Comparison of ENCODE assay signal across 25 mouse cellular contexts in the genomic region with DNA sequence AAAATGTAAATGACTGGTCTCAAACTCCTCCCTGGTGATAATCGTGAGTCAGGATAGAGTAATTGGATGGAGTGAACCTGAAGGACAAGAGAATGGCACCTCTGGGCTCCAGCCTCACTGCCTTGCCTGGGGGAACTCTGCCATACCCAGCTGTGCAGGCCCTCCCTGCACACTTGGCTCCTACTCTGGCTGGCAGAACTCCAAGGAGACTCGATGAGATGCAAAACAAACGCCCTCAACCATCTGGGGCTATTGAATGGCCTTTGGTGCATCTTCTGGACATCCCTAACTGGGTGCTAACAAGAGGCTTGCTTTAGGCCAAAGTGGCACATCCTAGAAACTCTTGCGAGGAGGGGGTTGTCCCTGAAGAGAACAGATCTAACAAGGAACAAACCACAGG.
DNase-seq lines count a peak whose midpoint lies in the region; ATAC-seq and TF ChIP-seq lines count a peak whose summit lies in the region.
"Had no signal": no experiment of that assay in that cellular context is flagged by ENCODE, and none has a peak within 500 bp of the region (broad histone marks: within the 10 kb centered on the region; RNA-seq: fewer than 3 reads in every experiment).

No protein-coding gene starts in this region.

- no peak for TF ChIP-seq CTCF in kidney, adult 2 months (conservative IDR thresholded peaks at IDR 0.05; ENCODE audit: insufficient read depth, insufficient read length, low read depth, low read length)

- ATAC-seq in kidney, embryonic 14.5 days (ENCODE audit: low FRiP score, low TSS enrichment) = no peak
- ATAC-seq: activated CD4-positive, CD25-positive, alpha-beta regulatory T cell, adult 4 months; intestine, postnatal 0 days had no signal

- no peak overlapping the region for H3K9ac ChIP-seq in kidney, embryonic 14.5 days (ENCODE audit: low read depth, low read length)
- H3K9ac ChIP-seq: embryonic facial prominence, embryonic 12.5 days; forebrain, embryonic 12.5 days; liver, embryonic 13.5 days; lung, embryonic 15.5 days; midbrain, embryonic 12.5 days had no signal

- no peak overlapping the region for H3K4me2 ChIP-seq in kidney, embryonic 14.5 days (replicated peaks; ENCODE audit: low read depth, low read length)
- H3K4me2 ChIP-seq: embryonic facial prominence, embryonic 12.5 days; forebrain, embryonic 12.5 days; heart, embryonic 11.5 days; liver, embryonic 13.5 days; lung, embryonic 15.5 days; midbrain, embryonic 12.5 days had no signal

- peaks cover 3% of the 10 kb centered on the region; the same call in 1 of the 2 replicates for H3K4me1 ChIP-seq in kidney, adult 2 months (ENCODE audit: control insufficient read depth, insufficient read depth, low read length)
- no peaks in the 10 kb centered on the region for H3K4me1 ChIP-seq in kidney, embryonic 14.5 days (ENCODE audit: control insufficient read depth, insufficient read depth, low read length)
- H3K4me1 ChIP-seq: embryonic facial prominence, embryonic 12.5 days; forebrain, embryonic 12.5 days; hindbrain, embryonic 10.5 days; liver, embryonic 13.5 days; midbrain, embryonic 12.5 days had no signal

- no peaks in the 10 kb centered on the region for H3K27me3 ChIP-seq in kidney, adult 2 months (replicated peaks; ENCODE audit: control insufficient read depth, insufficient read depth, low read length)
- H3K27me3 ChIP-seq in kidney, embryonic 14.5 days (ENCODE audit: control insufficient read depth, insufficient read depth, low read length) = no peaks in the 10 kb centered on the region
- H3K27me3 ChIP-seq: embryonic facial prominence, embryonic 12.5 days; forebrain, embryonic 12.5 days; liver, embryonic 13.5 days; lung, embryonic 15.5 days; midbrain, embryonic 12.5 days had no signal

- no peak overlapping the region for H3K27ac ChIP-seq in kidney, adult 2 months (ENCODE audit: insufficient read depth, low read depth, low read length)
- no peak overlapping the region for H3K27ac ChIP-seq in kidney, embryonic 14.5 days (ENCODE audit: low read depth, low read length)
- H3K27ac ChIP-seq: embryonic facial prominence, embryonic 12.5 days; forebrain, embryonic 12.5 days; hindbrain, embryonic 10.5 days; kidney, postnatal 0 days; layer of hippocampus, adult 2 months; liver, embryonic 13.5 days; lung, embryonic 15.5 days; midbrain, embryonic 12.5 days had no signal

- peak; percentile 24 for DNase-seq in kidney, adult 2 months
- peak; percentile 36 for DNase-seq in lung, postnatal 10 days
- no peak for DNase-seq in lung, postnatal 25 days (ENCODE audit: low spot score)
- DNase-seq in 3T3-L1 (ENCODE audit: low read depth, low spot score) = peak; percentile 14
- peak; percentile 45 for DNase-seq in adipocyte (ENCODE audit: low spot score)
- no peak for DNase-seq in gastrocnemius, postnatal 4 days (ENCODE audit: low spot score in 2 of 2)
- DNase-seq: adrenal gland, postnatal 10 days; cerebellum, adult 11 months; cerebellum, postnatal 14 days; gastrocnemius, postnatal 10 days; heart, adult 11 months; liver, embryonic 13.5 days; thymus, adult 18-20 months; thymus, postnatal 36 days had no signal

- H3K4me3 ChIP-seq in kidney, adult 2 months (ENCODE audit: insufficient read depth, low read depth, low read length) = no peak overlapping the region
- no peak overlapping the region for H3K4me3 ChIP-seq in kidney, embryonic 14.5 days (ENCODE audit: low read length)
- H3K4me3 ChIP-seq: embryonic facial prominence, embryonic 12.5 days; forebrain, embryonic 12.5 days; hindbrain, embryonic 10.5 days; layer of hippocampus, adult 2 months; liver, embryonic 13.5 days; lung, embryonic 15.5 days; midbrain, embryonic 12.5 days had no signal

- TF ChIP-seq POLR2A in kidney, adult 2 months (IDR thresholded peaks at IDR 0.05; ENCODE audit: low read depth, low read length) = no peak

- WGBS in kidney, adult 2 months = 50% methylated on average over 4 of the region's 4 CpGs
- WGBS in kidney, embryonic 14.5 days = 55% methylated on average over 4 of the region's 4 CpGs

- no peaks in the 10 kb centered on the region for H3K36me3 ChIP-seq in kidney, adult 2 months (ENCODE audit: control insufficient read depth, insufficient read depth, low read length)
- no peaks in the 10 kb centered on the region for H3K36me3 ChIP-seq in kidney, embryonic 14.5 days (ENCODE audit: control insufficient read depth, insufficient read depth, low read length)
- H3K36me3 ChIP-seq: embryonic facial prominence, embryonic 12.5 days; forebrain, embryonic 12.5 days; hindbrain, embryonic 10.5 days; liver, embryonic 13.5 days; lung, embryonic 15.5 days; midbrain, embryonic 12.5 days had no signal

- no peaks in the 10 kb centered on the region for H3K9me3 ChIP-seq in kidney, embryonic 14.5 days (ENCODE audit: control insufficient read depth, low read length)
- H3K9me3 ChIP-seq: embryonic facial prominence, embryonic 12.5 days; forebrain, embryonic 12.5 days; hindbrain, embryonic 10.5 days; liver, embryonic 13.5 days; lung, embryonic 15.5 days; midbrain, embryonic 12.5 days had no signal

Comparison
In these comparisons a context has a peak if more than half of its experiments do, and no peak if none do; other contexts are left out.
1. DNase-seq: peak in kidney, adult 2 months (single experiment), lung, postnatal 10 days (single experiment), 3T3-L1 (single experiment) and adipocyte (single experiment); none in lung, postnatal 25 days (single experiment) and gastrocnemius, postnatal 4 days (0 of 2).